ENCODE assay signal across 20 mouse cellular contexts in the genomic region with DNA sequence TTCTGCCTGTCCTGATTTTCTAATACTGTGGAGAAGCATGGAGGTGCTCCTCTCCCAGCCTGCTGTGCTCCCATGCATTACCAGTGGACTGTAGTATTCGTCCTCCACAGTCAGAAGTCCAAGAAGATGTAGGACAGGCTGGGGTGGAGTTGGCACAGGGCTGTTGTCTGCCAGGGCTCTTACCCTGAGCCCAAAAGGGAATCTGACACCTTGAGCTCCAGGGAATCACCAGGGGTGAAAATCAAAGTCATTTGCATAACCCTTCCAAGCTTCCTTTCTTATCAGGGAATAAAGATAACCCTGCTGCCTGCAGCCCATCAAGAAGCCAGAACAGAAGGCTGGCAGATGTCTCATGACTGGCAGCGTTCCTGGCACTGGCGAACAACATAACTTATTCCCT.
DNase-seq lines count a peak whose midpoint lies in the region; ATAC-seq and TF ChIP-seq lines count a peak whose summit lies in the region.
"Had no signal": no experiment of that assay in that cellular context is flagged by ENCODE, and none has a peak within 500 bp of the region (broad histone marks: within the 10 kb centered on the region; RNA-seq: fewer than 3 reads in every experiment).

No protein-coding gene starts in this region.

- 0 out of 2 replicates have a peak, but pooled peaks cover 7% of the 10 kb centered on the region for H3K27me3 ChIP-seq in heart, embryonic 10.5 days (ENCODE audit: insufficient read depth, poor library complexity, severe bottlenecking)
- H3K27me3 ChIP-seq: embryonic facial prominence, embryonic 13.5 days; heart, embryonic 15.5 days; hindbrain, embryonic 15.5 days; kidney, embryonic 15.5 days had no signal

- ATAC-seq in frontal cortex, adult (ENCODE audit: low TSS enrichment): peak; percentile 48; the same call in 1 of the 2 replicates
- ATAC-seq: forebrain, embryonic 16.5 days; intestine, embryonic 16.5 days had no signal

- intact Hi-C loops in left cerebral cortex, adult 2 months (cut with DNase I): loop anchor here (5.0 kb wide), 3 partner anchors 93 to 383 kb away; partner anchors contain the start of gene Spock1

- no peaks in the 10 kb centered on the region for H3K9me3 ChIP-seq in heart, embryonic 10.5 days
- H3K9me3 ChIP-seq: embryonic facial prominence, embryonic 13.5 days; forebrain, embryonic 12.5 days; heart, embryonic 15.5 days; hindbrain, embryonic 15.5 days had no signal

- no peak overlapping the region for H3K27ac ChIP-seq in heart, embryonic 10.5 days
- H3K27ac ChIP-seq in left cerebral cortex, adult 2 months: peak overlapping the region; percentile 37; the same call in 1 of the 2 replicates
- H3K27ac ChIP-seq: embryonic facial prominence, embryonic 13.5 days; forebrain, embryonic 12.5 days; gastrocnemius, adult 2 months; heart, embryonic 15.5 days; hindbrain, embryonic 15.5 days; kidney, embryonic 15.5 days had no signal

- WGBS in heart, embryonic 10.5 days: 29% methylated on average over 3 of the region's 3 CpGs

- H3K4me3 ChIP-seq in heart, embryonic 10.5 days: no peak overlapping the region
- H3K4me3 ChIP-seq in left cerebral cortex, adult 2 months: no peak overlapping the region
- H3K4me3 ChIP-seq: embryonic facial prominence, embryonic 13.5 days; forebrain, embryonic 12.5 days; gastrocnemius, adult 2 months; heart, embryonic 15.5 days; hindbrain, embryonic 15.5 days; kidney, embryonic 15.5 days had no signal

- no peak for DNase-seq in frontal cortex, postnatal 10 days (ENCODE audit: low spot score in 2 of 2)
- peak; percentile 31 to 48 for DNase-seq in heart, adult 9 months (ENCODE audit: low spot score in 2 of 2)
- DNase-seq in heart, embryonic 10.5 days (ENCODE audit: low spot score): no peak
- no peak for DNase-seq in left cerebral cortex, adult 2 months (ENCODE audit: extremely low spot score in 1 of 2, low spot score in 2 of 2)
- no peak for DNase-seq in left cerebral cortex, adult 8-10 months (ENCODE audit: low spot score in 2 of 2)
- no peak for DNase-seq in thymus, postnatal 0 days (ENCODE audit: low spot score)
- DNase-seq: adrenal gland, adult 2 months; adrenal gland, postnatal 25 days; cerebellum, adult 11 months; gastrocnemius, adult 2 months; gastrocnemius, postnatal 25 days; kidney, adult 2 months had no signal

- TF ChIP-seq CTCF in left cerebral cortex, adult 2 months (IDR thresholded peaks at IDR 0.05): no peak

- no peaks in the 10 kb centered on the region for H3K36me3 ChIP-seq in heart, embryonic 10.5 days
- H3K36me3 ChIP-seq: embryonic facial prominence, embryonic 13.5 days; forebrain, embryonic 12.5 days; heart, embryonic 15.5 days; hindbrain, embryonic 15.5 days; kidney, embryonic 15.5 days had no signal

- peaks cover 18% of the 10 kb centered on the region for H3K4me1 ChIP-seq in heart, embryonic 10.5 days
- H3K4me1 ChIP-seq: heart, embryonic 15.5 days; kidney, embryonic 15.5 days had no signal

Comparison
In these comparisons a context has a peak if more than half of its experiments do, and no peak if none do; other contexts are left out.
1. DNase-seq: peak in heart, adult 9 months (2 of 2); none in frontal cortex, postnatal 10 days (0 of 2), heart, embryonic 10.5 days (single experiment), left cerebral cortex, adult 2 months (0 of 2), left cerebral cortex, adult 8-10 months (0 of 2) and thymus, postnatal 0 days (single experiment).